Mouse (Mus musculus): ENCODE measurements at regions not wholly inside any gene's neighbourhood (a gene's known extent, or its start where the extent isn't known, plus 50 kb on each side); places are given as distances from the start of the nearest gene placed in this dataset.

DNA sequence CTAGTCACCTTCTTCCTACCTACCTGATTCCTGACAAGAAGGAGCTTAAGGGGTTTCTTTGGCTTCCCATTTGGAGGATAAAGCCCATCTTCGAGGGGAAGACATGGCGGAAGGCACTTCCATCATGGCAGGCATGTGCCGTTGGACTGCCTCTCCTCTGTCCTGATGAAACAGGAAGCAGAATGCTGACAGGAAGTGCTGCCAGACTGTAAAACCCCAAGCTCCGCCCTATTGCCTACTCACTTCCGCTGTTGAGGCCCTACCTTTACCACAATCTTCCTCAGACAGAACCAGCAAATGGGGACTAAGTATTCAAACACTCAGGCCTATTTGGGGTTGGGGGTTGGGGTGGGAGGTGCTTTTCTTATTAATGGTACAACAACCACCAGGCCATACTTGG lies 104.1 kb downstream of the Mex3b start:
- TF ChIP-seq CTCF (IDR thresholded peaks at IDR 0.05; ENCODE audit: borderline replicate concordance, extremely low read depth, insufficient read depth, insufficient read length) = no peak
- TF ChIP-seq POLR2A (IDR thresholded peaks at IDR 0.05; ENCODE audit: borderline replicate concordance, extremely low read depth, insufficient read depth, insufficient read length, poor library complexity, severe bottlenecking) = no peak

Measured in brain, embryonic 14.5 days (tissue).